Mouse (Mus musculus) cerebellum, adult 11-12 months (tissue): ENCODE results near the gene Olfr1274-ps.
"Not testable (repeated sequence)": the region's sequence is repeated elsewhere in the genome, so short reads cannot be mapped to it uniquely, and the experiment has no call there.

Experiments
- DNase-seq: peaks from one replicate; pipeline ENCODE4 v3.0.0; 2022

Olfr1274-ps gene

DNA sequence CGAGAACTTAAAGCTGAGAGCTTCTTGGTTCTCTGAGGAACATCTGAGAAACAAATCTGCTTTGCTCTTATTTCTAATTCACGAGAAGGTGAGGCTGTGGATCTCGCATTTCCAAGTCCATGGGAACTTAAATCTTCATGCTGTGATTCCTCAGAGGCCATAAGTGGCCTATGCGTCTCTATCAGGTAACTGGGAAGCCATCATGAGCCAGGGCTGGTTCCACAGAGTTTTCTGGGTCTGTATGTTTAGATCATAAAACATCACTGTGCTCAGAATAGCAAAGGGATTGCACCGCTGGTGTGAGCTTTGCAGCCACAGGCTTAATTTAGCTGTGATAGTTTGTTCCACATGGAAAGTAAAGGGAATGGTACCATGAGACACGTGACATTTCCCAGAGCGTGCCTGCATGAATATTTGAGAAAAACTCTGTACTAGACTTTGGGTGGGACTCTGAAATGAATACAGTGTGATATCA lies at the start of gene Olfr1274-ps:
Gene Olfr1274-ps, plus strand, starts transcription at position 51 of the 475 bp plus-strand sequence.
- DNase-seq: not testable (repeated sequence)

DNA sequence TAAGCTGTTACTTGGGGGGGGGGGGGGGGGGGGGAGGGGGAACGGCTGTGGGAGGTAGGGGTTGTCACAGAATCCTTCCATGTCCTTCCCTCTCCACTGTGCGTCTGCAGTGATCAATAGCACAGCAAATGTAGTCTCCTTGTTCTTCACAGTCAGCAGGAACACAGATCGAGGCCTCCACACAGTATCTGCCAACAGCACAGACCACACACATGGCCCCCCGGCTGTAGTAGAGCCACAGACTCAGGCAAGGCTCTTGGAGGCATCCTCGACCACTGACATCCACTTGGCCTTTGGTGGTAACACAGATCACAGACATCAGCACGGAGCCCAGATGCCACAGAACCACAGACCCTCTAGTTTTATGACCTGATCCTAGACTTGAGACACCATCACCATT lies 47.4 kb upstream of the Olfr1274-ps start:
- not testable (repeated sequence) for DNase-seq

DNA sequence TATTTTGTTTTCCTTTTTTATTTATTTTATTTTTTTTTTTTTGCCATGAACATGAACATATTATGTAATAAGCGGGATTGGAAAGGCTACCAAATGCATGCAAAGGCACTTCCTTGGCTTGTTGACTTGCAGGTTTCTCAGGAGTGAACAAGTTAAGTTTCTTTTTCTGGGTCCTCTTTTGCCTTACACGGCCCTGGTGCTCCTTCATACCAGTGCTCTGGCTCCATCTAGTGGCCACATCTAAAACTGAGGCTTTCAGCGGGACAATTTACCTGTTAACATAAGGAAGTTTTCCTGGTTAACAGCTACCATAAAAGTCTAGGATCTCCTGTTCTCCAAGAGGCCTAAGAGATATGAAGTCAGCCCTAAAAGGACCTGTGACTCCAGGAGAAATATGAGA lies 46.9 kb upstream of the Olfr1274-ps start:
- DNase-seq: not testable (repeated sequence)

DNA sequence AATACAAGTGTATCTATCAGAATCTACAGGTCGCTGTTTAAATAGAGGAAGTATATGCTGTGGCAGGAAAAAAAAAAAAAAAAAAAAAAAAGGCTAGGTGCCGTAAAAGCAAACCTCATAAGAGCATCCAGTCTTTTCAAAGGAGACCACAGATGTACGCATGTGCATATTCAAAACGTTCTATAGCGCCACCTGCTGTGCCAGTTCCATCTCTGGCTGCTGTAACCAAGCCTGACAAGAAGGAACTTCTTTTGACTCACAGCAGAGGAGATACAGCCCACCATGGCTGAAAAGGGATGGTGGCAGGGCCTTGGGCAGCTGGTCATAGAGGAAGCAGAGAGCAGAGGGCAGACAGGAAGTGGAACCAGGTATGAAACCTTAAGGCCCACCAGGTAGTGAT lies 39.3 kb upstream of the Olfr1274-ps start:
- DNase-seq: not testable (repeated sequence)

DNA sequence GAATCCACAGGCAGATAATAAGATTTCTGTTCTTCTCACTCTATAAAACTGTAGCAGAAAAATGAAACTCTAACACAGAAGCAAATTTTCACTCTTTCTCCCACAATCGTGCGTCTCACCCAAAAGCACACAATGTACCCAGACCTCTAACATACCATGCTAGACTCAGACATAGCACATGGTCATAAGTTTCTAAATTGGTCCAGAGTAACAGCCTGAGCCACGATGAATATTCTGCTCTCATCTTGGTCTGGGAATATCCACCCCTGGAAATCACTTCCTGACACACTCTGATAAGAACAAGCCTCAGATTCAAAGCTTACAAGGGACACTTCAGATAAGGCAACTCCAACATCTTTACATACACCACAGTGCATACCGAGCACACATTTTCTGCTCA lies 38.3 kb upstream of the Olfr1274-ps start:
- DNase-seq: not testable (repeated sequence)

DNA sequence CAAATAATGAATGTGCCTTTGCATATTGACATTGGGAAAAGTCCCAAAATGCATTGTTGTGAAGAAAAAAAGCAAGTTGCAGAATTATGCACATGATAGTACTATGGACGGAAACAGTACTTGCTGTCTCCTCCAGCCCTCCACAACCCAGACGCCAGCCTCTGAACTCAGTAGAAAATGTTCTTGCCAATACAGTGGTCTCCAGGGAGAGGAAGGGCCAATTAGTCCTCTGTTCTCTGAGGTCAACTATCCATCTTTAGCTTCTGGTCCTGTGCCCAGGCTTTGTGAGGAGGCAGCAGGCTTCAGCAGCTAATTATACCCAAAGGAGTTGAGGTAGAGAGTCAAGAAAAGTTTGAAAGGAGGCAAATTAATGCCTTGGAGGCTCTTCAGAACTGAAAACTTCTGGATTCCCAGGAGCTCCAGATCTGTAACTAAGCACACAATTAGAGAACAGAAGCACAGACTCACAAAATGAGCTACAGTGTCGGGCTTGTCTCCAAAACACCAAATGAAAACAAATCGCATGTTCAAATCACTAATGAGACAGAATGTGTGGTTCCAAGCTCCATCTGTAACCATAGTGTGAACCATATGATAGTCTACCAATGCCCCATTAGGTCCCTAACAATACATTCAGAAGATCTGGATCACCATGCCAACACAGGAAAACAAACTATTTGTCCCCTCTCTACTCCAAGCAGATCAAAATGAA lies 15.8 kb downstream of the Olfr1274-ps start:
- not testable (repeated sequence) for DNase-seq

DNA sequence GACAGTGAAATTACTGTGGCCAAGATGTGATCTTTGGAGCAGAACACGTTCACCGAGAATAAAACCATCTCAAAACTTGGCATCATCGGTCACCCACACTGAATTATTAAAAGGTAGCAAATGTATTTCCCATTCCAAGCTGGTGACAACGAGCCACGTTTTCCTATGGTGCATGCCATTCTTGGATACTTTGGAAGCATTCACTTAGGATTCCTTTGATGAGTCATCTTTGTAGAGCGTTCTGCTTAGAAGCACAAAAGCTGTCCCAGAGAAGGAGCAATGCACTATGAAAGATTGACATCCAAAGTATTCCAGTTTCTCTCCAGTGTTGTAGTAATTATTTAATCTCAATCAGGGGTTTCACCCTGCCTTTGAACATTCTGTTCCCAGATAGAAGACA lies 23.8 kb downstream of the Olfr1274-ps start:
- not testable (repeated sequence) for DNase-seq

DNA sequence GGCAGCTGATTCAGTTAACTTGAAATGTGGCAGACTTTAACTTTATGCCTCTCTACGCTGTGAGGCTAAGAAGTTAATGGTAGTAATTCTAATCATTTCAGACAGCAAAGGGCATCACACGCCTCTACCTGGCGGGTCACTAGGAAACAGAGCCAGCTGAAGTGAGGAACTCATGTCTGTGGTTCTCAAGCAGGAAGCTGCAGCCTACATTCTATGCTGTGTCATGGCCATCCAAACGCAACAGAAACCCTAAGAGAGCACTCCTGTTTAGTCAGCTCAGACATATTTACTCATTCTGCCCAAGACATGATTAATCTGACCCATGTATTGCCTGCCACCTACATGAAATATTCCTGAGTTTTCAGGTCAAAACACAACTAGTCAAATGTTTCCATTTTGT lies 26.5 kb downstream of the Olfr1274-ps start:
- not testable (repeated sequence) for DNase-seq

DNA sequence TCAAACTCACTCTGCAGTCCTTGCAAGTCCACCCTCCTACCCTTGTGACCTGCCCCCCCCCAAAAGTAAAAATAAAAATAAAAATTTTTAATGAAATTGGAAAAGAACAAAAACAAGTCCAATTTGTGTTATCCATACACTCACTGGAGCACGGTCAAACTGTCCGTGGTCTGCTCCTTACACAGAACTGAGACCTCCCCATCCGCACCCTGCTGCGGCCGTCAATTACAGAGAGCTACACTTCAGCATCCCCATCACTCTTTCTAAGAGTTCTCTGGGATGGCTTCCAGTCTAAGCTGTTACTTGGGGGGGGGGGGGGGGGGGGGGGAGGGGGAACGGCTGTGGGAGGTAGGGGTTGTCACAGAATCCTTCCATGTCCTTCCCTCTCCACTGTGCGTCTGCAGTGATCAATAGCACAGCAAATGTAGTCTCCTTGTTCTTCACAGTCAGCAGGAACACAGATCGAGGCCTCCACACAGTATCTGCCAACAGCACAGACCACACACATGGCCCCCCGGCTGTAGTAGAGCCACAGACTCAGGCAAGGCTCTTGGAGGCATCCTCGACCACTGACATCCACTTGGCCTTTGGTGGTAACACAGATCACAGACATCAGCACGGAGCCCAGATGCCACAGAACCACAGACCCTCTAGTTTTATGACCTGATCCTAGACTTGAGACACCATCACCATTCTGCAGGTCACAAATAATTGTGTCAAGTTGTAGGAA lies 30.7 kb downstream of the Olfr1274-ps start:
- DNase-seq: not testable (repeated sequence)

DNA sequence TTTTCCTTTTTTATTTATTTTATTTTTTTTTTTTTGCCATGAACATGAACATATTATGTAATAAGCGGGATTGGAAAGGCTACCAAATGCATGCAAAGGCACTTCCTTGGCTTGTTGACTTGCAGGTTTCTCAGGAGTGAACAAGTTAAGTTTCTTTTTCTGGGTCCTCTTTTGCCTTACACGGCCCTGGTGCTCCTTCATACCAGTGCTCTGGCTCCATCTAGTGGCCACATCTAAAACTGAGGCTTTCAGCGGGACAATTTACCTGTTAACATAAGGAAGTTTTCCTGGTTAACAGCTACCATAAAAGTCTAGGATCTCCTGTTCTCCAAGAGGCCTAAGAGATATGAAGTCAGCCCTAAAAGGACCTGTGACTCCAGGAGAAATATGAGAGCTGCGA lies 31.3 kb downstream of the Olfr1274-ps start:
- DNase-seq: not testable (repeated sequence)

DNA sequence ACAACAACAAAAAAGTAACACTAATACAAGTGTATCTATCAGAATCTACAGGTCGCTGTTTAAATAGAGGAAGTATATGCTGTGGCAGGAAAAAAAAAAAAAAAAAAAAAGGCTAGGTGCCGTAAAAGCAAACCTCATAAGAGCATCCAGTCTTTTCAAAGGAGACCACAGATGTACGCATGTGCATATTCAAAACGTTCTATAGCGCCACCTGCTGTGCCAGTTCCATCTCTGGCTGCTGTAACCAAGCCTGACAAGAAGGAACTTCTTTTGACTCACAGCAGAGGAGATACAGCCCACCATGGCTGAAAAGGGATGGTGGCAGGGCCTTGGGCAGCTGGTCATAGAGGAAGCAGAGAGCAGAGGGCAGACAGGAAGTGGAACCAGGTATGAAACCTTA lies 39.0 kb downstream of the Olfr1274-ps start:
- not testable (repeated sequence) for DNase-seq

DNA sequence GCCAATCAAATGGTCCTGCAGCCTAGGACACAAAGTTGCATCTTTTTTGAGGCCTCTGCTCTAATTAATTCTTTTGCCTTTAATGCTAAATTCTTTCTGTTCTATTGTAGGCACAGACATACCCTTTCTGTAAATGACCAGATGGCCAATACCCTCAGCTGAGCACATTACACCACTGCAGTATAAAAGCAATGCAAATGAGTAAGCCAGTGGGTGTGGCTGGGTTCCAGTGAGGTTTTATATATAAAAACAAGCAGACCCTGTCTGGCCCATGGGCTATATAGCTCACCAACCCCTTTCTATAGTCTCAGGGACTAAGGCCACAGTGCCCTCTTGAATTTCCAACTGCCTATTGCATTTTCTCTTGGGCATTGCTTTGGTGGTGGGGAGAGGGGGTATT lies 41.7 kb downstream of the Olfr1274-ps start:
- DNase-seq: not testable (repeated sequence)

DNA sequence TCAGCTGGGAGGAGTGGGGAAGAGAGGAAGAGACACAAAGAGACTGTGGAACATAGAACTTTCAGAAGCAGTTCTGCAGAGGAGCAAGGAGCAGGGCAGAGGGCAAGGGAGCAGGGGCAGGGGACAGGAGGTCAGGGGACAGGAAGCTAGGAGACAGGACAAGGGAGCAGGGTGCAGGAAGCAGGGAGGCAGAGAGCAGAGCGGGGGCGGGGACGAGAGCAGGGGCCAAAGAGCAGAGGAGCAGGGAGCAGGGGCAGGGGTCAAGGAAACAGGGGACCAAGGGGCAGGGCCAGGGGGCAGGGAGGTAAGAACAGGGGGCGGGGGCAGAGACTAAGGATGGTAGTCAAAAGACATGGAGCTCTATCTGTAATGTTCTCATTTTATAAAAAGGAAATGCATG lies 43.3 kb downstream of the Olfr1274-ps start:
- not testable (repeated sequence) for DNase-seq

DNA sequence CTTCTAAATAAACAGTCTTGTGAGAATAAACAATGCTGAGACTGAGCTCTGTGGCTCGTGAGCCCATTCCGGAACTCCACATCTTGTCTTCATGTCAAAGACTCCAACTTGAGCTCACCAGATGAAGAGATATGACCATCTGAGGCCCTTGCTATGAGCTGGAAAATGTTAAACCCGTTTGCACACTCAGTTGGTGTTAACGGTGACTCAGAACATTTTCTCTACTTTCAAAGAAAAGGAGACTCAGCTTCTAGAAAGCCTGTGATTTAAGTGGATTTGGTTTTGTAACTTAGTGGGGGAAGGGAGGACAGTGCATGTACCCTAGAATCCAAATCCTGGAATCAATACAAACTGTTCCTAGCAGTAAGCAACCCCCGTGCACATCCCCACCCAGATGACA lies 45.3 kb downstream of the Olfr1274-ps start:
- no peak for DNase-seq

DNA sequence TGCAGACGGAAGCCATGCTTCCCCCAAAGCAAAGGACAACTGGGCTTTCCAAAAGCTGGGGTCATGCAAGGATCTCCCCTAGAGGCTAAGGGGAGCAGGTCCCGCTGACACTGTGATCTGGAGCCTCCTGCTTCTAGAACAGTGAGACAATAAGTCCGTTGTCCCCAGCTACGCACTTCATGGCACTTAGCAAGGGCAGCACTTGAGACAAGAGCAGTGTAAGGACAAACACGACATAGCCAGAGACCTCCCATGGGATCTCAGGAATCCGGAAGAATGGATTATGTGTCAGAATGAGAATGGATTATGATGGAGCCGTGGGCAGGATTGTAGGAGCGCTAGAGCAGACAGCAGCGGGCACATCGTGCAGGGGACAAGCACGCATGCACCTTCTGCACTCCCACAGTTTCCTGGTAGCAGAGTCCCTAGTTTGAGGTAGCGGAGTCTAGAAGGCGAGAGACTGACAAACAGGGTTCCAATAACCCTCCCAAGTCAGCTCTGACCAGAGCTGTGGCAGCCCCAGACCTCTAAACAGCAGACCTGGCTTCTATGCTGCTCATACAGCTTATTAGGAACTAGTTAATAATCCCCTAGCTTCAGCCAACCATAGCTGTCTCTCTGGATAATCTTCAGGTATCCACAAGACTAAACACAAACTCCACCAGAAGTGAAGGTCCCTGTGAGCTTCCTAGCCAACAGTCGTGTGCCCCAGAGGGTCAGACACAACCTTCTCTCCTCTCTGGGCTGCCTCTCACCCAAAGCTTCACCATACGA lies 50.7 kb downstream of the Olfr1274-ps start:
- no peak for DNase-seq

DNA sequence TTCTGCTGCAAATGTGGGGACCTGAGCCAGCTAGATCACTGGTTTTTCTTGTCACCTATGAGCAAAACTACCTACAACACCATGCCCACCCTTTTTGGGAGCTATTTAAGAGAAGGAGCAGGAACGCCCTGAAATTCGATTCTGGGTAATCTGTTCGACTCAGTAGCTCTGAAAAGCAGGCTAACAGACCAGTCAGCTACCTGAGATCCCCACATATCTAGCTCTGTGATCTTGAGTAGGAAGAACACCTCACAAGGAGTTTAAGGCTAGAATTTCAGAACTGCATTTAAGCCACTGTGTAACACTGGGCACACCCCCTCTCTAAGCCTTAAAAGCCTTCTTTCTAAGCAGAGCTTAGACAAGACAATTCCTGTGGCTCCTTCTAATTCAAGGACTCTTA lies 53.9 kb downstream of the Olfr1274-ps start:
- no peak for DNase-seq
